Mouse (Mus musculus) kidney, adult 2 months (tissue): ENCODE measurements at regions not wholly inside any gene's neighbourhood (a gene's known extent, or its start where the extent isn't known, plus 50 kb on each side); places are given as distances from the start of the nearest gene placed in this dataset.

Source experiments
- CTCF ChIP-seq: fragments of 200-500 bp; conservative IDR thresholded peaks from 2 replicates; pipeline ENCODE4 v1.5.1; 2011; ENCODE audit warnings: low read depth, mild to moderate bottlenecking, control low read depth, low read length, moderate library complexity, mixed read lengths; ENCODE audit not compliant: insufficient read depth, insufficient read length
- POLR2A ChIP-seq: fragments of 200-500 bp; IDR thresholded peaks from one replicate; pipeline ENCODE4 v1.6.1; 2011; ENCODE audit warnings: low read depth, low read length, control low read depth

DNA sequence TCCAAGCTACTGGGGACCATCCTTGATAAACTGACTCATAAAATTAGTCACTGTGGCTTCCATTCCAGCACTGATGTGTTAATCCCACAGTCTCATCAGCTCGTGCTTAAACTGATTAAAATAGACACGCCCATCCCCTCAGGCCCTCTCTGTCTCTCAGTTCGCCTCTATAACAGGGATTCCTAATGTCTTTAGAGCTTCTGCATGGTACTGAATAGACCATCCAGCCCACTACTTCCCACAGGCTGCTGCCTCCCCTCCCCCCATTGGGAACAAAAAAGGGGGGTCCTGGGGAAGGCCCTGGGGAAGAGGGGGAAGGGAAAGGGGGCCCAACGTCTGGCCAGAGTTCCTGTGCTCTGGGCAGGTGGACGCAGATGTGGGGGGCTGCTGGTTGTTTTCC lies 119.7 kb upstream of the Kctd3 start:
- TF ChIP-seq CTCF (no peak), POLR2A (no peak)
